Mouse (Mus musculus): ENCODE data around the gene Myrf. TPM values are rescaled to one million over a fixed set of nuclear protein-coding genes. Genes with fewer than 3 reads are reported as not detected.
"Not testable (repeated sequence)": the region's sequence is repeated elsewhere in the genome, so short reads cannot be mapped to it uniquely, and the experiment has no call there.

The Myrf gene
- polyA plus RNA-seq, 1 experiment = 43.1 TPM

- Histone ChIP-seq H3K27ac (ENCODE audit: insufficient read depth, low read length) (no peak overlapping the region), H3K4me3 (replicated peaks; ENCODE audit: insufficient read depth, low read depth, low read length) (no peak overlapping the region), H3K4me1 (ENCODE audit: control insufficient read depth, insufficient read depth, low read length) (peaks cover 3% of the 10 kb centered on the region; the same call in 1 of the 2 replicates), H3K27me3 (ENCODE audit: control insufficient read depth, insufficient read depth, low read length) (no peaks in the 10 kb centered on the region)
- TF ChIP-seq POLR2A (IDR thresholded peaks at IDR 0.05; ENCODE audit: borderline replicate concordance, insufficient read depth, low read length) (no peak), CTCF (IDR thresholded peaks at IDR 0.05; ENCODE audit: borderline replicate concordance, insufficient read depth, low read depth, low read length) (no peak)
- WGBS = 80% methylated on average over 4 of the region's 4 CpGs
- DNase-seq = no peak
Observed at GRCm38 (mm10) chr19:10174956-10175355, 65.6 kb downstream of the Myrf start.

- no peak for DNase-seq
- no peaks in the 10 kb centered on the region for H3K27me3 ChIP-seq (ENCODE audit: control insufficient read depth, insufficient read depth, low read length)
- 90% methylated on average over 7 of the region's 7 CpGs for WGBS
- no peak overlapping the region for H3K4me3 ChIP-seq (replicated peaks; ENCODE audit: insufficient read depth, low read depth, low read length)
- peaks cover 3% of the 10 kb centered on the region; the same call in 1 of the 2 replicates for H3K4me1 ChIP-seq (ENCODE audit: control insufficient read depth, insufficient read depth, low read length)
- no peak overlapping the region for H3K27ac ChIP-seq (ENCODE audit: insufficient read depth, low read length)
- TF ChIP-seq CTCF (IDR thresholded peaks at IDR 0.05; ENCODE audit: borderline replicate concordance, insufficient read depth, low read depth, low read length) = no peak
- no peak for TF ChIP-seq POLR2A (IDR thresholded peaks at IDR 0.05; ENCODE audit: borderline replicate concordance, insufficient read depth, low read length)
Observed at GRCm38 (mm10) chr19:10173844-10174539, 66.6 kb downstream of the Myrf start.

GRCm38 (mm10) chr19:10173116-10173718, 67.3 kb downstream of the Myrf start:
- no peak for TF ChIP-seq CTCF (IDR thresholded peaks at IDR 0.05; ENCODE audit: borderline replicate concordance, insufficient read depth, low read depth, low read length)
- TF ChIP-seq POLR2A (IDR thresholded peaks at IDR 0.05; ENCODE audit: borderline replicate concordance, insufficient read depth, low read length) = no peak
- no peak overlapping the region for H3K27ac ChIP-seq (ENCODE audit: insufficient read depth, low read length)
- DNase-seq = no peak
- H3K27me3 ChIP-seq (ENCODE audit: control insufficient read depth, insufficient read depth, low read length) = no peaks in the 10 kb centered on the region
- peaks cover 3% of the 10 kb centered on the region; the same call in 1 of the 2 replicates for H3K4me1 ChIP-seq (ENCODE audit: control insufficient read depth, insufficient read depth, low read length)
- no peak overlapping the region for H3K4me3 ChIP-seq (replicated peaks; ENCODE audit: insufficient read depth, low read depth, low read length)
- 93% methylated on average over 5 of the region's 5 CpGs for WGBS

GRCm38 (mm10) chr19:10171846-10172245, 68.7 kb downstream of the Myrf start:
- Histone ChIP-seq H3K27ac (ENCODE audit: insufficient read depth, low read length) (no peak overlapping the region), H3K4me3 (replicated peaks; ENCODE audit: insufficient read depth, low read depth, low read length) (no peak overlapping the region), H3K27me3 (ENCODE audit: control insufficient read depth, insufficient read depth, low read length) (no peaks in the 10 kb centered on the region), H3K4me1 (ENCODE audit: control insufficient read depth, insufficient read depth, low read length) (peaks cover 3% of the 10 kb centered on the region; the same call in 1 of the 2 replicates)
- DNase-seq = peak in 1 of 2 experiments; percentile 64
- TF ChIP-seq CTCF (IDR thresholded peaks at IDR 0.05; ENCODE audit: borderline replicate concordance, insufficient read depth, low read depth, low read length) = no peak
- TF ChIP-seq POLR2A (IDR thresholded peaks at IDR 0.05; ENCODE audit: borderline replicate concordance, insufficient read depth, low read length) = no peak

- H3K27ac ChIP-seq (ENCODE audit: insufficient read depth, low read length) = no peak overlapping the region
- peaks cover 3% of the 10 kb centered on the region; the same call in 1 of the 2 replicates for H3K4me1 ChIP-seq (ENCODE audit: control insufficient read depth, insufficient read depth, low read length)
- no peak for DNase-seq
- no peak for TF ChIP-seq CTCF (IDR thresholded peaks at IDR 0.05; ENCODE audit: borderline replicate concordance, insufficient read depth, low read depth, low read length)
- TF ChIP-seq POLR2A (IDR thresholded peaks at IDR 0.05; ENCODE audit: borderline replicate concordance, insufficient read depth, low read length) = no peak
- H3K27me3 ChIP-seq (ENCODE audit: control insufficient read depth, insufficient read depth, low read length) = no peaks in the 10 kb centered on the region
- WGBS = 74% methylated on average over 7 of the region's 7 CpGs
- no peak overlapping the region for H3K4me3 ChIP-seq (replicated peaks; ENCODE audit: insufficient read depth, low read depth, low read length)
Observed at GRCm38 (mm10) chr19:10171359-10171758, 69.2 kb downstream of the Myrf start.

- no peak overlapping the region for H3K27ac ChIP-seq (ENCODE audit: insufficient read depth, low read length)
- TF ChIP-seq CTCF (IDR thresholded peaks at IDR 0.05; ENCODE audit: borderline replicate concordance, insufficient read depth, low read depth, low read length) (no peak), POLR2A (IDR thresholded peaks at IDR 0.05; ENCODE audit: borderline replicate concordance, insufficient read depth, low read length) (no peak)
- H3K27me3 ChIP-seq (ENCODE audit: control insufficient read depth, insufficient read depth, low read length) = no peaks in the 10 kb centered on the region
- H3K4me1 ChIP-seq (ENCODE audit: control insufficient read depth, insufficient read depth, low read length) = peaks cover 3% of the 10 kb centered on the region; the same call in 1 of the 2 replicates
- no peak for DNase-seq
- 39% methylated on average over 1 of the region's 1 CpGs for WGBS
- no peak overlapping the region for H3K4me3 ChIP-seq (replicated peaks; ENCODE audit: insufficient read depth, low read depth, low read length)
Observed at GRCm38 (mm10) chr19:10170466-10170865, 70.1 kb downstream of the Myrf start.

- WGBS = 85% methylated on average over 3 of the region's 3 CpGs
- H3K4me1 ChIP-seq (ENCODE audit: control insufficient read depth, insufficient read depth, low read length); H3K27me3 ChIP-seq (ENCODE audit: control insufficient read depth, insufficient read depth, low read length); H3K4me3 ChIP-seq (replicated peaks; ENCODE audit: insufficient read depth, low read depth, low read length); H3K27ac ChIP-seq (ENCODE audit: insufficient read depth, low read length); DNase-seq: not testable (repeated sequence)
Observed at GRCm38 (mm10) chr19:10169692-10170330, 70.7 kb downstream of the Myrf start.

- H3K4me3 ChIP-seq (replicated peaks; ENCODE audit: insufficient read depth, low read depth, low read length) = no peak overlapping the region
- DNase-seq = no peak
- no peaks in the 10 kb centered on the region for H3K27me3 ChIP-seq (ENCODE audit: control insufficient read depth, insufficient read depth, low read length)
- TF ChIP-seq CTCF (IDR thresholded peaks at IDR 0.05; ENCODE audit: borderline replicate concordance, insufficient read depth, low read depth, low read length) = no peak
- no peak for TF ChIP-seq POLR2A (IDR thresholded peaks at IDR 0.05; ENCODE audit: borderline replicate concordance, insufficient read depth, low read length)
- peaks cover 3% of the 10 kb centered on the region; the same call in 1 of the 2 replicates for H3K4me1 ChIP-seq (ENCODE audit: control insufficient read depth, insufficient read depth, low read length)
- H3K27ac ChIP-seq (ENCODE audit: insufficient read depth, low read length) = no peak overlapping the region
Observed at GRCm38 (mm10) chr19:10169179-10169578, 71.4 kb downstream of the Myrf start.

Measured in cerebellum, adult 2 months (tissue).